10 mouse cellular contexts compared by ENCODE assay signal in the genomic region with DNA sequence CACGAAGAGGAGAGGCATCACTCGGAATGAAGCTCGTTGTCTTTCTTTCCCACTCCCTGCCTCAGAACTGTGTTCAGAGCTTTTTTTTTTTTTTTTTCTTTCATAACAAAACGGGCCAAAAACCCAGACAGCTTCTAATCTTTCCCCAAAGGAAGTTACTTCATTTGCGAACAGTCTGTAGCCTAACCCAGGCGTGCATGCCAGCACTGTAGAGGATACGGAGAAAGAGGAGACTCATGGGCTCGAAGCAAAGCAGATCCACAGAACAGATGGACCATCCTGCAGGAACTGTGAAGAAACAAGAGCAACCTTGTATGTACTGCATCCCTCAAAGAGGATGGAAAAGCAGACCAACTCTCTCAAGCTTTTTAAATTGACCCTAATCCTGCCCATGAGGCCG.
"Had no signal": no experiment of that assay in that cellular context is flagged by ENCODE, and none has a peak within 500 bp of the region (broad histone marks: within the 10 kb centered on the region; RNA-seq: fewer than 3 reads in every experiment).

No protein-coding gene starts in this region.

- H3K9me3 ChIP-seq: limb, embryonic 15.5 days; liver, embryonic 13.5 days; midbrain, embryonic 13.5 days; stomach, embryonic 15.5 days had no signal

- H3K27me3 ChIP-seq: limb, embryonic 15.5 days; liver, embryonic 13.5 days; midbrain, embryonic 13.5 days; stomach, embryonic 15.5 days had no signal

- H3K4me1 ChIP-seq: limb, embryonic 15.5 days; liver, embryonic 13.5 days; midbrain, embryonic 13.5 days; stomach, embryonic 15.5 days had no signal

- DNase-seq: layer of hippocampus, postnatal 36 days; liver, embryonic 13.5 days; lung, adult 18-20 months; spleen, adult 18-20 months; thymus, postnatal 36 days had no signal

- ATAC-seq: intestine, embryonic 16.5 days; midbrain, embryonic 13.5 days had no signal

- H3K4me3 ChIP-seq: limb, embryonic 15.5 days; liver, embryonic 13.5 days; midbrain, embryonic 13.5 days; stomach, embryonic 15.5 days had no signal

- H3K27ac ChIP-seq: kidney, postnatal 0 days; limb, embryonic 15.5 days; liver, embryonic 13.5 days; midbrain, embryonic 13.5 days; stomach, embryonic 15.5 days had no signal

- H3K36me3 ChIP-seq: limb, embryonic 15.5 days; liver, embryonic 13.5 days; midbrain, embryonic 13.5 days; stomach, embryonic 15.5 days had no signal

- H3K9ac ChIP-seq: limb, embryonic 15.5 days; liver, embryonic 13.5 days; midbrain, embryonic 13.5 days; stomach, embryonic 15.5 days had no signal

- H3K4me2 ChIP-seq: limb, embryonic 15.5 days; liver, embryonic 13.5 days; midbrain, embryonic 13.5 days; stomach, embryonic 15.5 days had no signal
